Mouse (Mus musculus): ENCODE data around the gene Cables2. TPM values are rescaled to one million over a fixed set of nuclear protein-coding genes. Genes with fewer than 3 reads are reported as not detected.

The Cables2 gene
- polyA plus RNA-seq, 1 experiment from 2014 or later = 20.8 TPM

DNA sequence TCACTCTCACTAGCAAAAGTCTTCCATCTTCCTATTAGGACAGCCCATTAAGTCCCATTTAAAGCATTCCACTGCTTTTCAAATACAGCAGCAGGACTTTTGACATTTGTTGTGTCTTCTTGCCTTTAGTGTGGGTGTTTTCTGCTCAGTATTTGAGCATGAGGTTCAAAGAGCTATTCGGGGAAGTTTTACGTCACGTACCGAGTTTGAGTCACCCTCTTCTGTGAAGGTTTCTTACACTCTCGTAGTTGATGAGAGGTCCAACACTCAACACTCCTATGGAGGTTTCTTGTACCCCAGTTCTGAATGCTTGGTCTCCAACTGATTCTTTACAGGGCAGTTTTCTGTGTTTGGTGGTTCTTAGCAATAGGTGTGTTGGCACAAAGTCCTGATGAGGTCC lies 25.4 kb downstream of the Cables2 start:
- no peak overlapping the region for H3K4me3 ChIP-seq (replicated peaks)
- 94% methylated on average over 5 of the region's 5 CpGs for WGBS
- H3K27me3 ChIP-seq = no peaks in the 10 kb centered on the region
- H3K4me1 ChIP-seq = peaks cover 9% of the 10 kb centered on the region
- no peaks in the 10 kb centered on the region for H3K9me3 ChIP-seq
- no peak overlapping the region for H3K27ac ChIP-seq
- no peak for ATAC-seq (ENCODE audit: low FRiP score)
- H3K4me2 ChIP-seq = no peak overlapping the region
- no peaks in the 10 kb centered on the region for H3K36me3 ChIP-seq (replicated peaks)
- no peak overlapping the region for H3K9ac ChIP-seq

DNA sequence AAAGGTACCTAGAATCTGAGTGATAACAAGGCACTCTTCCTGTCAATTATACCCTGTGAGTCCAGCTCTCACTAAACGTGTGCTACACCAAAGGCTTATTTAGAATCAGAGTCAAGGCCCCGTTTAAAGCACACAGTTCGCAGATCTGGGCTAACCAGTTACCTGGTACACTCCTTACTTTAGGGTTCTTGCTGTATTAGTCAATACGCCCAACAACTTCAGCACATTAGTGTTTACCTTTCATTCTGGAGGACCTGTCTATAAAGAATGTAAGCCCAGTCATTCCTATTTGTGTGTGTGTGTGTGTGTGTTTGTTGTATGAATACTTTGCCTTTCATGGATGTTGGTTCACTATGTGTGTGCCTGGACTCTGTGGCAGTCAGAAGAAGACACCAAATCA lies 30.2 kb downstream of the Cables2 start:
- no peak for ATAC-seq (ENCODE audit: low FRiP score)
- no peaks in the 10 kb centered on the region for H3K36me3 ChIP-seq (replicated peaks)
- no peak overlapping the region for H3K4me2 ChIP-seq
- no peaks in the 10 kb centered on the region for H3K4me1 ChIP-seq
- no peak overlapping the region for H3K27ac ChIP-seq
- no peak overlapping the region for H3K9ac ChIP-seq
- H3K4me3 ChIP-seq (replicated peaks) = no peak overlapping the region
- no peaks in the 10 kb centered on the region for H3K27me3 ChIP-seq
- WGBS = 90% methylated on average over 4 of the region's 4 CpGs
- H3K9me3 ChIP-seq = no peaks in the 10 kb centered on the region

DNA sequence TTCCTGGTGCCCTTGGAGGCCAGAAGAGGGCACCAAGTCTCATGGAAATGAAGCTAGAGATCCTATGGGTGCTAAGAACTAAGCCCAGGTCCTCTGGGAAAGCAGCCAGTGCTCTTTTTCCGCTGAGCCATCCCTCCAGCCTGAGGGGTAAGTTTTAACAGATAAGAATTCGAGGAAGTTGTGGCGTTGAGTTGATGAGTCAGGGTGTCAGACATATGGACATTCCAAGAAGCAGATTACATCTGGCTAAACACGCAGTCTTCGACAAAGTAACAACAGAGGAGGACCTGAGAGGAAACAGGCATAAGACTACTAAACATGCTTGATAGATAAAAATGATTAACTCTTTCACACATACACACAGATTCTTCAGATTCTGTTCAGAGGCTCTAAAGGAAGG lies 34.7 kb downstream of the Cables2 start:
- no peak for ATAC-seq (ENCODE audit: low FRiP score)

DNA sequence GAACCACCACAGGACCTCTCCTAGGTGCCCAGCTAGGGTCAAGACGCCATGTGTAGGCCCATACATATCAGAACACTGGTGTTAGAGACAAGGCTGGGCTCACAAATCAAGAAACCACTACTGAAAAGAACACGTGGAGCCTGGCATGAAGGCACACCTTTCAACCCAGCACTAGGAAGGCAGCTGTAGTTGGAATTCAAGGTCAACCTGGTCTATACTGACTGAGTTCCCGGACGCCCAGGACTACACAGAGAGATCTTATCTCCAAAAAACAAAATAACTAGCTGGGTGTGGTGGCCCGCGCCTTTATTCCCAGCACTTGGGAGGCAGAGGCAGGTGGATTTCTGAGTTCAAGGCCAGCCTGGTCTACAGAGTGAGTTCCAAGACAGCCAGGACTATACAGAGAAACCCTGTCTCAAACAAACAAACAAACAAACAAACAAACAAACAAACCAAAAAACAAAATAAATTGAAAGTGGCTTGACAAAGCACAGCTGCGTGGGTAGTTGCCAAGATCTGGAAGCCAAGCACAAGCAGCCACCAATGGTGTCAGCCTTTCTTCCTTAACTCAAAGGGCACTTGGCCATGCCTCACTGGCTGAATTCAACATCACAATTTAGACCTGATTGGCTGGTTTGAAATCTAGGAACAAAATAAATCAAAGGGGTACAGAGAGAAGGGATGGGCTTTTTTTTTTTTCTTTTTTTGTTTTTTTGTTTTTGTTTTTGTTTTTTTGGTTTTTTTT lies 35.5 kb downstream of the Cables2 start:
- H3K4me3 ChIP-seq (replicated peaks) = no peak overlapping the region
- no peak for ATAC-seq (ENCODE audit: low FRiP score)
- no peak overlapping the region for H3K4me2 ChIP-seq
- H3K4me1 ChIP-seq = peaks cover 7% of the 10 kb centered on the region
- H3K27ac ChIP-seq = no peak overlapping the region
- H3K9me3 ChIP-seq = no peaks in the 10 kb centered on the region
- 92% methylated on average over 7 of the region's 7 CpGs for WGBS
- H3K9ac ChIP-seq = no peak overlapping the region
- no peaks in the 10 kb centered on the region; the same call in 1 of the 2 replicates for H3K27me3 ChIP-seq
- H3K36me3 ChIP-seq (replicated peaks) = no peaks in the 10 kb centered on the region

More for the DNA sequence above, 34.7 kb downstream of the Cables2 start:
- no peaks in the 10 kb centered on the region; the same call in 1 of the 2 replicates for H3K27me3 ChIP-seq
- H3K9me3 ChIP-seq = no peaks in the 10 kb centered on the region
- H3K4me2 ChIP-seq = no peak overlapping the region
- no peak overlapping the region for H3K27ac ChIP-seq
- no peaks in the 10 kb centered on the region for H3K36me3 ChIP-seq (replicated peaks)
- no peak overlapping the region for H3K4me3 ChIP-seq (replicated peaks)
- no peak overlapping the region for H3K9ac ChIP-seq
- WGBS = 92% methylated on average over 5 of the region's 5 CpGs
- peaks cover 7% of the 10 kb centered on the region for H3K4me1 ChIP-seq

DNA sequence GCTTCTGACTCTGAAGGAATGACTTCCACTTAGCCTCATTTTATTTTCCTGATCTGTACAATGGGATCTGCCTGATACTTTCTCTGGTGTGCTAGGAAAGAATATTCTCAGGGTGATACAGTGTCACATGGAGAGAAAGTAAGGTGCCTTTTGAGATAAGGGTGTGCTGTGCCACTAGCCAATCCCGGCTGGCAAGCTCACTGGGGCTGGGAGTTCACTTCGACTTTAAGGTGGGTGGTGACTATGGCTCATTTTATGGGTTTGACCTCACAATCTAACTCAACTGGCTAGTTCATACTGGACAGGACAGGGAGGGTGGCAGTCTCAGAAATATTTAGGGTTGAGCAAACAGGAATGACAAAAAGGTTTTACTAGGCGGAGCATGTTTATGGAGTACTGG lies 36.4 kb downstream of the Cables2 start:
- Histone ChIP-seq H3K9me3 (no peaks in the 10 kb centered on the region), H3K4me3 (replicated peaks) (no peak overlapping the region), H3K4me1 (peaks cover 7% of the 10 kb centered on the region), H3K27me3 (no peaks in the 10 kb centered on the region; the same call in 1 of the 2 replicates), H3K27ac (no peak overlapping the region), H3K4me2 (no peak overlapping the region), H3K9ac (no peak overlapping the region), H3K36me3 (replicated peaks) (no peaks in the 10 kb centered on the region)
- no peak for ATAC-seq (ENCODE audit: low FRiP score)
- 89% methylated on average over 3 of the region's 3 CpGs for WGBS

DNA sequence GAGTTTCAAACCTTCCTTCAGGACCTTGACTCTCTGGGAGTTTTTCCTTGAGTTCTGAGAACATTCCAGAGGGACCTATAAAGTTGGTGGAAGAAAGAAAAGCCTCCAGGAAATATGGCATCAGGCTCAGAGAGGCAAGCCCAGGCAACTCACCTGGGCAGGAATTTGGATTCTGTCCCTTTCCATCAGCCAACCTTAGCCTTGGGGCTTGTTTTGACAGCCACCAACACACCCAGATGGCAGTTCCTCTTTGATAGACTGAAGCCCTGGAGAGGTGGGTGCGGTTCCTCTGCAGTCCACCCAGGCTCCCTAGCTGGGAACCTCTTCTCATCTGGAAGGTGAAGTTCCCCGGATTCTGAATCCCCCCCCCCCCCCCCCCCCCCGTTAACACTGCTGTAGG lies 36.8 kb downstream of the Cables2 start:
- H3K4me2 ChIP-seq = no peak overlapping the region
- no peak overlapping the region for H3K4me3 ChIP-seq (replicated peaks)
- H3K27ac ChIP-seq = no peak overlapping the region
- no peaks in the 10 kb centered on the region for H3K36me3 ChIP-seq (replicated peaks)
- H3K9ac ChIP-seq = no peak overlapping the region
- no peaks in the 10 kb centered on the region for H3K9me3 ChIP-seq
- whole genome bisulfite sequencing = 54% methylated on average over 3 of the region's 3 CpGs
- H3K4me1 ChIP-seq = peaks cover 7% of the 10 kb centered on the region
- ATAC-seq (ENCODE audit: low FRiP score) = no peak
- no peaks in the 10 kb centered on the region; the same call in 1 of the 2 replicates for H3K27me3 ChIP-seq

DNA sequence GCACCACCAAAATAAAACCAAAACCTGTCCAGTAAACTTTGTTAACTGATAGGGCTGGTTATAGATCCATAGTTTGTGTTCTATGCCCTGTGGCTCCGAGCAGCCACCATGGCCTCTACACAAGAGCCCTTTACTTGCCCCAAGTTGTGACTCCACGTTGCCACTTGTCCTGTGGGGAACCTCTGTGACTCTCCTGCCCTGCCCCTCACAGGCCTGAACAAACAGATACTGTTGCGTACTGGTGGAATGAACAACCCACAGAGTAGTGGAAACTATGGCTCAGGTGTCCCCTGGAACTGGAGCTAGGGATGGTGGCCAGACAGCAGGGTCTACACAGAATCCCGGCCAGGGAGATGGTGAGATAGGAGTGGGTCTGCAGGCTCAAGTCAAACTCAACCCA lies 37.5 kb downstream of the Cables2 start:
- Histone ChIP-seq H3K9me3 (no peaks in the 10 kb centered on the region), H3K4me2 (no peak overlapping the region), H3K36me3 (replicated peaks) (no peaks in the 10 kb centered on the region), H3K4me1 (peaks cover 7% of the 10 kb centered on the region), H3K27me3 (no peaks in the 10 kb centered on the region; the same call in 1 of the 2 replicates), H3K27ac (no peak overlapping the region), H3K4me3 (replicated peaks) (no peak overlapping the region), H3K9ac (no peak overlapping the region)
- WGBS = 88% methylated on average over 4 of the region's 4 CpGs
- ATAC-seq (ENCODE audit: low FRiP score) = no peak

DNA sequence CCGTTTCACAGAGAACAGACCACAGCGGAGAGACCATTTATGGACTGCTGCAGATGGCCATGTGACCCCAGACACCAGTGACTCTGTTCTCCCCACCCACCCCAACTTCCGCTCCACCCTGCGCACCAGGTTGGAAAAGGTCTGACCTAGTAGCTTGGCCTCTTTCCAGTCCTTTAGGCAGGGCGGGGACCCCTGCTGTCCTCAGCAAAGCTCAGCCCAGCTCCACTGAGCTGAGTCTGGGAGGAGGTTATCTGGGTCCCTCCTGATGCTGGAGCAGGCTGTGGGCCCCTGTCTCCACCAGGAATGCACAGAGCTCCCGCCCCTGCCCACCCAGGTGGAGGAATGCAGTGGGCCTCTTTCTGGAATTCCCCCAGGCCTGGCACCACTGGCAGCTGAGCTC lies 38.3 kb downstream of the Cables2 start:
- Histone ChIP-seq H3K4me1 (peaks cover 7% of the 10 kb centered on the region), H3K27me3 (no peaks in the 10 kb centered on the region; the same call in 1 of the 2 replicates), H3K27ac (no peak overlapping the region), H3K36me3 (replicated peaks) (no peaks in the 10 kb centered on the region), H3K9ac (no peak overlapping the region), H3K9me3 (no peaks in the 10 kb centered on the region), H3K4me2 (no peak overlapping the region), H3K4me3 (replicated peaks) (no peak overlapping the region)
- WGBS = 63% methylated on average over 6 of the region's 6 CpGs
- no peak for ATAC-seq (ENCODE audit: low FRiP score)

DNA sequence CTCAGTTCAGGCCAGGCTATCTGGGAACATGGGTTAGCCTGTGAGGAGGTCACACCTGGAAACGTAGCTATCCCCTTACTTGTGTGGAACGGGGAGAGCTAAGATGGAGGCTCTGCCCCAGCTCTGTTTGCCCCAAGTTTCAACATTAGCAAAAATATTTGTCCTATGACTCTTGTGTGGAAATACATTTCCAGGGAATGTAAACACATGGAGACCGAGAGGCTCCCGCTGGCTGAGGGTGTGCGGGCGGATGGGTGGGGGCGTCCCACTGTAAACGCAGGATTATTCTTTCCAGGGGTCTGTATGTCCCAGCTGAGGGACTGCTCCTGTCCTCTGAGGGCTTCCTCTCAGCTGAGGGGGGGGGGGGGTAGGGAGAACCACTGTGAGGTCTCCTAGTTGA lies 38.9 kb downstream of the Cables2 start:
- H3K27ac ChIP-seq = no peak overlapping the region
- H3K4me3 ChIP-seq (replicated peaks) = no peak overlapping the region
- H3K4me2 ChIP-seq = no peak overlapping the region
- H3K9ac ChIP-seq = no peak overlapping the region
- H3K4me1 ChIP-seq = peaks cover 7% of the 10 kb centered on the region
- no peaks in the 10 kb centered on the region for H3K36me3 ChIP-seq (replicated peaks)
- no peak for ATAC-seq (ENCODE audit: low FRiP score)
- 92% methylated on average over 8 of the region's 8 CpGs for WGBS
- H3K9me3 ChIP-seq = no peaks in the 10 kb centered on the region
- H3K27me3 ChIP-seq = no peaks in the 10 kb centered on the region; the same call in 1 of the 2 replicates

DNA sequence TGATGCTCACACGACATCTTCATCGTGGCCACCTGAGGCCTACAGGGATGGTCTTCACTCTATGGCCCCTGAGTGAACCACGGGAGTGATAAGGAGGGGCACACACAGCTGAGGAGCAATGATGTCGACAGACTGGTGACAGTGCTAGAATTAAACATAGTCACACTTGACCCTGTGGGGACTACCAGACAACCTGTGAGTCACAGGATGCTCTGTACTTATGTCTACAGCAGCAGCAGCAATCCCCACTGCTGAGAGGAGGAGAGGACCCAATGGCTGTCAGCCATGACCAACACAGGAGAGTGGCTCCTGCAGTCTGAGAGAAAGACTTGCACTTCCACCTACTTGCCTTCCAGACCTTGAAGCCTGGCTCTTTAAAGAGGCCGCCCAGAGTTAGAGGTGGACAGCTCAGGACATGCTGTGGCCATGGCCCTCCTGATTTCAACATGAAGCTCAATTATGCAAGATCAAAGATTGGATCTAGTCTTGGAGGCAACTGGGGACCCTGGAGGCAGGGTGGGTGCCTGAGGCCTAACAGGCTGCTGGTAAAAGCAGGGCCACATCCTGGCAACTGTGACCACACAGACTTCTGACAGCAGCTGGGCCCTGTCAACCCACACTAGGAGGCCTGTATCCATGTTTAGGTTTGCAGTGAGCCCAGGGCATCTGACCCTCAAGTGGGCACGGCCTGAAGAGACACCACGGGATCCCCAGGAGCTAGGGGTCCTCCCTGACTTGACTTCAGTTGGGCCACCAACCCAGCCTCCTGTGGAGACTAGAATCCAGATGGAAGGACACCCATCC lies 40.0 kb downstream of the Cables2 start:
- 82% methylated on average over 7 of the region's 7 CpGs for WGBS
- Histone ChIP-seq H3K36me3 (replicated peaks) (no peaks in the 10 kb centered on the region), H3K4me1 (peaks cover 12% of the 10 kb centered on the region), H3K27me3 (peaks cover 2% of the 10 kb centered on the region; the same call in 1 of the 2 replicates), H3K4me3 (replicated peaks) (no peak overlapping the region), H3K9me3 (no peaks in the 10 kb centered on the region), H3K27ac (no peak overlapping the region), H3K4me2 (no peak overlapping the region), H3K9ac (no peak overlapping the region)
- no peak for ATAC-seq (ENCODE audit: low FRiP score)

DNA sequence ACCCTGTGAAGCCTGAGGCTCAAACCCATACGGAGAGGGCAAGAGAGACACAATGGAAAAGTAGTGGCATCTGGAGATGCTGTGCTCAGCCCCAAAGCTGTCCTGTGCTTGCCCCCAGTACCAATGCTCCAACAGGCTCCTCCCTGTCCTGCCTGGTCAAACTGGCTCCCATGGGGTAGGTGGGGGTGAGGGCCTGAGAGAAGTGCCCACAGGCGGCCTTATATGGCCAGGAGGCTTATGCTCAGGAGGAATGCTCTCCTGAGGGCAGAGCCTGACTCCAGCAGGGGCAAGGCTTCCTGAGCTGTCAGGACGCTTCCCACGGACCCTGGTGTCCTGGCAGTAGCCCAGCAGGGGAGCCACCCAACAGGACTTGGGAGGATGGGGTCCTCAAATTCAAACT lies 42.8 kb downstream of the Cables2 start:
- no peaks in the 10 kb centered on the region for H3K36me3 ChIP-seq (replicated peaks)
- H3K27me3 ChIP-seq = peaks cover 28% of the 10 kb centered on the region
- 57% methylated on average over 4 of the region's 4 CpGs for WGBS
- ATAC-seq (ENCODE audit: low FRiP score) = no peak
- no peak overlapping the region for H3K4me2 ChIP-seq
- no peak overlapping the region for H3K27ac ChIP-seq
- H3K9me3 ChIP-seq = no peaks in the 10 kb centered on the region
- no peak overlapping the region for H3K4me3 ChIP-seq (replicated peaks)
- H3K4me1 ChIP-seq = peaks cover 36% of the 10 kb centered on the region
- no peak overlapping the region for H3K9ac ChIP-seq

DNA sequence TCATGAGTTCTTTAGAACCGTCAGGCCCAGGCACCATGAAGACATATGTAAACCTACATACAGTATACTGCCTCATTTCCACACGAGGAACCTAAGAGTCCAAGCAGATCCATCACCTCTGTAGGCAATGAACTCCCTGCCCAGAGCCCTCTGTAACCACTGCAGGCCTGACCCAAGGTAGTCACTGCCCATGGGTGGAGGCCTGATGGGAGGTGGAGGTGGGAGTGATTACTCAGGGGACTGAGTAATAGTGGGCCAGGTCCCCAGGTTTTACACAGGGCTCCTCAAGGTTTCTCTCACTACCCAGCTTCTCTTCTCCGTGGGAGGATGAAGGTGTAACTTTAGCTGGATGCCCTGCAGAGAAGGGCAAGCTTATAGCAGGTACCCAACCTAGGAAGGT lies 44.2 kb downstream of the Cables2 start:
- no peak overlapping the region for H3K9ac ChIP-seq
- H3K4me1 ChIP-seq = peaks cover 40% of the 10 kb centered on the region
- no peak overlapping the region for H3K4me2 ChIP-seq
- H3K27ac ChIP-seq = no peak overlapping the region
- no peak overlapping the region for H3K4me3 ChIP-seq (replicated peaks)
- no peak for ATAC-seq (ENCODE audit: low FRiP score)
- H3K27me3 ChIP-seq = peaks cover 42% of the 10 kb centered on the region
- no peaks in the 10 kb centered on the region for H3K36me3 ChIP-seq (replicated peaks)
- 85% methylated on average over 3 of the region's 3 CpGs for WGBS
- H3K9me3 ChIP-seq = no peaks in the 10 kb centered on the region
